20 mouse cellular contexts compared by ENCODE assay signal in the genomic region with DNA sequence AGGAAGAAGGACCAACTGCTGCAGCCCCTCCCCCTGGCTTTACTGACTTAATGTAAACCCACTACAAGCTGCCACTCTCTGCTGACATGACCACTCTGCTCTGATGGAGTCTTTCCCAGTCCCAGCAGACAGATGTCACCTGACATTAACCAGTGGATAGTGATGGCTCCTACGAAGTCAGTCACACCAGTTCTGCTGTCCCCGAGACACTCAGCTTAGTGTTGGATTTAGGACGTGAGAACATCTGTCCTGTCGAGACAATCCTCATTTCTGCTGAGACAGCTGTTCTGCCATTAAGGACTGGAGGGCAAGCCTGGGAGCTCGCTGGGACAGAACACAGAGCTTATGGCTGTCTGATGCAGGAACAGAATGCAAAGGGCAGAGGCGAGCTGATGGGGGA. TPM values are rescaled to one million over a fixed set of nuclear protein-coding genes. Genes with fewer than 3 reads are reported as not detected.
"Had no signal": no experiment of that assay in that cellular context is flagged by ENCODE, and none has a peak within 500 bp of the region (broad histone marks: within the 10 kb centered on the region; RNA-seq: fewer than 3 reads in every experiment).

No protein-coding gene starts in this region.

- H3K36me3 ChIP-seq: intestine, embryonic 15.5 days; kidney, embryonic 15.5 days had no signal

- H3K27me3 ChIP-seq: intestine, embryonic 15.5 days; kidney, embryonic 15.5 days; liver, embryonic 13.5 days had no signal

- H3K9me3 ChIP-seq: intestine, embryonic 15.5 days; kidney, embryonic 15.5 days; liver, embryonic 13.5 days had no signal

- DNase-seq: kidney, adult 11 months; kidney, adult 8-10 months; kidney, postnatal 10 days; kidney, postnatal 36 days; layer of hippocampus, postnatal 36 days; liver, embryonic 13.5 days; lung, adult 2 months; lung, postnatal 4 days; midbrain, embryonic 14.5 days; right cerebral cortex, adult 18-20 months; right cerebral cortex, postnatal 14 days; right cerebral cortex, postnatal 4 days; thymus, adult 18-20 months; thymus, postnatal 36 days had no signal

- H3K4me3 ChIP-seq: intestine, embryonic 15.5 days; kidney, embryonic 15.5 days; left cerebral cortex, adult 2 months; liver, embryonic 13.5 days had no signal

- H3K27ac ChIP-seq: intestine, embryonic 15.5 days; kidney, embryonic 15.5 days; left cerebral cortex, adult 2 months; liver, embryonic 13.5 days; stomach, postnatal 0 days had no signal

- ATAC-seq: intestine, embryonic 15.5 days had no signal

- H3K4me2 ChIP-seq: intestine, embryonic 15.5 days; kidney, embryonic 15.5 days; liver, embryonic 13.5 days; midbrain, embryonic 11.5 days had no signal

- H3K4me1 ChIP-seq: intestine, embryonic 15.5 days; kidney, embryonic 15.5 days had no signal

- H3K9ac ChIP-seq: intestine, embryonic 15.5 days; kidney, embryonic 15.5 days; liver, embryonic 13.5 days had no signal

RNA-seq across cellular contexts. Expression of gene Arl11, which starts 41.3 kb away (rescaled TPM):
- total RNA-seq: midbrain, postnatal 0 days had no signal
